Mouse (Mus musculus) forebrain, embryonic 10.5 days (tissue): ENCODE results near the gene Shb. TPM values are rescaled to one million over a fixed set of nuclear protein-coding genes. Genes with fewer than 3 reads are reported as not detected.
A peak's percentile ranks its signal among the peaks of the same experiment; 100 is the strongest.

Source experiments
- DNase-seq: peaks from one replicate; pipeline ENCODE4 v3.0.0-alpha.2; 2017; ENCODE audit warnings: low spot score; ENCODE audit errors: extremely low spot score
- H3K27ac ChIP-seq: fragments of 300-500 bp; sonication (generic); 2 replicates; pipeline ENCODE4 v1.5.1; 2016; ENCODE audit warnings: mild to moderate bottlenecking
- H3K27me3 ChIP-seq: fragments of 300-500 bp; sonication (generic); 2 replicates; pipeline ENCODE4 v1.6.1; 2016; ENCODE audit warnings: mild to moderate bottlenecking; ENCODE audit not compliant: poor library complexity, severe bottlenecking
- H3K36me3 ChIP-seq: fragments of 300-500 bp; sonication (generic); replicated peaks from 2 replicates; pipeline ENCODE4 v1.6.1; 2016; ENCODE audit warnings: mild to moderate bottlenecking, moderate library complexity
- H3K4me1 ChIP-seq: fragments of 300-500 bp; sonication (generic); 2 replicates; pipeline ENCODE4 v1.6.1; 2016
- H3K4me3 ChIP-seq: fragments of 300-500 bp; sonication (generic); 2 replicates; pipeline ENCODE4 v1.5.1; 2016; ENCODE audit warnings: mild to moderate bottlenecking, moderate library complexity
- H3K9me3 ChIP-seq: fragments of 300-500 bp; sonication (generic); 2 replicates; pipeline ENCODE4 v1.6.1; 2016; ENCODE audit warnings: mild to moderate bottlenecking, moderate library complexity
- WGBS: fragments of 180-500 bp; shearing (Covaris S2); methylation state at CpG from one replicate; pipeline ENCODE4 v1.1.7; 2016; 5-methylcytosine and 5-hydroxymethylcytosine counted together
- polyA plus RNA-seq: library from polyadenylated mRNA; unstranded; fragments of >200 nt; fragmentation: Nextera tagmentation; extraction: Ambion mirVana; gene quantifications from 2 replicates; pipeline ENCODE4 v1.2.1, GENCODE M21; 2016

Shb gene
- polyA plus RNA-seq, 1 experiment from 2014 or later = 3.0 TPM

- Histone ChIP-seq H3K27me3 (no peaks in the 10 kb centered on the region; the same call in 1 of the 2 replicates), H3K4me1 (peaks cover 68% of the 10 kb centered on the region)
- 60% methylated on average over 2 of the region's 2 CpGs for WGBS
These were observed 96.4 kb downstream of the Shb start for GRCm38 (mm10) chr4:45435899-45436298.

GRCm38 (mm10) chr4:45434681-45435080 lies 97.6 kb downstream of the Shb start:
- no peak for DNase-seq
- Histone ChIP-seq H3K4me1 (peaks cover 68% of the 10 kb centered on the region), H3K4me3 (no peak overlapping the region), H3K36me3 (peaks cover 6% of the 10 kb centered on the region), H3K9me3 (no peaks in the 10 kb centered on the region), H3K27ac (0 out of 2 replicates have a peak overlapping the region, but pooled peaks have one; percentile 44), H3K27me3 (no peaks in the 10 kb centered on the region; the same call in 1 of the 2 replicates)
- WGBS = 91% methylated on average over 4 of the region's 4 CpGs

More at GRCm38 (mm10) chr4:45435899-45436298, 96.4 kb downstream of the Shb start:
- H3K36me3 ChIP-seq = peaks cover 17% of the 10 kb centered on the region
- DNase-seq = no peak
- no peaks in the 10 kb centered on the region for H3K9me3 ChIP-seq
- H3K4me3 ChIP-seq = no peak overlapping the region
- H3K27ac ChIP-seq = 0 out of 2 replicates have a peak overlapping the region, but pooled peaks have one; percentile 41

- H3K4me1 ChIP-seq = peaks cover 72% of the 10 kb centered on the region
These were observed 98.2 kb downstream of the Shb start for GRCm38 (mm10) chr4:45434071-45434470.

GRCm38 (mm10) chr4:45431806-45432205 lies 100.5 kb downstream of the Shb start:
- no peak for DNase-seq
- Histone ChIP-seq H3K9me3 (no peaks in the 10 kb centered on the region), H3K4me1 (peaks cover 74% of the 10 kb centered on the region), H3K36me3 (peaks cover 5% of the 10 kb centered on the region; the same call in 1 of the 2 replicates), H3K4me3 (no peak overlapping the region), H3K27me3 (no peaks in the 10 kb centered on the region), H3K27ac (no peak overlapping the region)
- 88% methylated on average over 3 of the region's 3 CpGs for WGBS

More at GRCm38 (mm10) chr4:45434071-45434470, 98.2 kb downstream of the Shb start:
- H3K36me3 ChIP-seq = peaks cover 5% of the 10 kb centered on the region; the same call in 1 of the 2 replicates
- no peaks in the 10 kb centered on the region; the same call in 1 of the 2 replicates for H3K27me3 ChIP-seq
- H3K9me3 ChIP-seq = no peaks in the 10 kb centered on the region
- H3K4me3 ChIP-seq = no peak overlapping the region
- H3K27ac ChIP-seq = peak overlapping the region; percentile 44; the same call in 1 of the 2 replicates
- 93% methylated on average over 12 of the region's 12 CpGs for WGBS
- no peak for DNase-seq

GRCm38 (mm10) chr4:45431316-45431715 lies 101.0 kb downstream of the Shb start:
- Histone ChIP-seq H3K4me1 (peaks cover 74% of the 10 kb centered on the region), H3K4me3 (no peak overlapping the region), H3K9me3 (no peaks in the 10 kb centered on the region), H3K36me3 (peaks cover 5% of the 10 kb centered on the region; the same call in 1 of the 2 replicates), H3K27ac (no peak overlapping the region), H3K27me3 (no peaks in the 10 kb centered on the region)
- no peak for DNase-seq
- WGBS = 88% methylated on average over 3 of the region's 3 CpGs

GRCm38 (mm10) chr4:45429451-45429850 lies 102.8 kb downstream of the Shb start:
- Histone ChIP-seq H3K27me3 (no peaks in the 10 kb centered on the region), H3K4me1 (peaks cover 62% of the 10 kb centered on the region), H3K9me3 (no peaks in the 10 kb centered on the region), H3K27ac (peak overlapping the region; percentile 12; the same call in 1 of the 2 replicates), H3K4me3 (no peak overlapping the region), H3K36me3 (peaks cover 5% of the 10 kb centered on the region; the same call in 1 of the 2 replicates)
- DNase-seq = no peak
- WGBS = 82% methylated on average over 7 of the region's 7 CpGs

- Histone ChIP-seq H3K9me3 (no peaks in the 10 kb centered on the region), H3K27me3 (no peaks in the 10 kb centered on the region), H3K4me3 (no peak overlapping the region), H3K36me3 (peaks cover 4% of the 10 kb centered on the region; the same call in 1 of the 2 replicates), H3K4me1 (peaks cover 61% of the 10 kb centered on the region), H3K27ac (peak overlapping the region; percentile 63; the same call in 1 of the 2 replicates)
- WGBS = 72% methylated on average over 13 of the region's 13 CpGs
- DNase-seq = peak; percentile 52
These were observed 105.4 kb downstream of the Shb start for GRCm38 (mm10) chr4:45426724-45427457.

GRCm38 (mm10) chr4:45423406-45423805 lies 108.9 kb downstream of the Shb start:
- DNase-seq = no peak
- Histone ChIP-seq H3K27ac (peak overlapping the region; percentile 78), H3K4me3 (no peak overlapping the region), H3K36me3 (no peaks in the 10 kb centered on the region; the same call in 1 of the 2 replicates), H3K27me3 (0 out of 2 replicates have a peak, but pooled peaks cover 8% of the 10 kb centered on the region), H3K4me1 (peaks cover 83% of the 10 kb centered on the region), H3K9me3 (no peaks in the 10 kb centered on the region)
- WGBS = 17% methylated on average over 8 of the region's 8 CpGs

GRCm38 (mm10) chr4:45422640-45423039 lies 109.6 kb downstream of the Shb start:
- Histone ChIP-seq H3K27ac (no peak overlapping the region), H3K9me3 (no peaks in the 10 kb centered on the region), H3K4me1 (peaks cover 83% of the 10 kb centered on the region), H3K36me3 (no peaks in the 10 kb centered on the region; the same call in 1 of the 2 replicates), H3K4me3 (no peak overlapping the region), H3K27me3 (peaks cover 8% of the 10 kb centered on the region; the same call in 1 of the 2 replicates)
- 89% methylated on average over 10 of the region's 10 CpGs for WGBS
- no peak for DNase-seq

GRCm38 (mm10) chr4:45421519-45422260 lies 110.6 kb downstream of the Shb start:
- no peak for DNase-seq
- H3K9me3 ChIP-seq = no peaks in the 10 kb centered on the region
- H3K4me1 ChIP-seq = peaks cover 74% of the 10 kb centered on the region
- H3K27me3 ChIP-seq = peaks cover 8% of the 10 kb centered on the region; the same call in 1 of the 2 replicates
- no peak overlapping the region for H3K4me3 ChIP-seq
- 72% methylated on average over 11 of the region's 11 CpGs for WGBS
- no peaks in the 10 kb centered on the region; the same call in 1 of the 2 replicates for H3K36me3 ChIP-seq
- peak overlapping the region; percentile 80 for H3K27ac ChIP-seq

- no peaks in the 10 kb centered on the region for H3K9me3 ChIP-seq
- no peak for DNase-seq
- peak overlapping the region; percentile 80 for H3K27ac ChIP-seq
- no peak overlapping the region for H3K4me3 ChIP-seq
- H3K36me3 ChIP-seq = no peaks in the 10 kb centered on the region; the same call in 1 of the 2 replicates
- H3K4me1 ChIP-seq = peaks cover 65% of the 10 kb centered on the region
- WGBS = 23% methylated on average over 3 of the region's 3 CpGs
- peaks cover 8% of the 10 kb centered on the region; the same call in 1 of the 2 replicates for H3K27me3 ChIP-seq
These were observed 111.5 kb downstream of the Shb start for GRCm38 (mm10) chr4:45420733-45421132.

- H3K4me3 ChIP-seq = no peak overlapping the region
- 85% methylated on average over 4 of the region's 4 CpGs for WGBS
- peaks cover 8% of the 10 kb centered on the region; the same call in 1 of the 2 replicates for H3K27me3 ChIP-seq
- H3K36me3 ChIP-seq = no peaks in the 10 kb centered on the region; the same call in 1 of the 2 replicates
- peaks cover 60% of the 10 kb centered on the region for H3K4me1 ChIP-seq
- DNase-seq = no peak
- H3K9me3 ChIP-seq = no peaks in the 10 kb centered on the region
- peak overlapping the region; percentile 40; the same call in 1 of the 2 replicates for H3K27ac ChIP-seq
These were observed 113.2 kb downstream of the Shb start for GRCm38 (mm10) chr4:45419051-45419450.
